Mouse (Mus musculus) heart, adult 2 months (tissue): ENCODE measurements around the gene Ccr1.

ENCODE experiments used
- CTCF ChIP-seq: fragments of 200-600 bp; IDR thresholded peaks from 2 replicates; pipeline ENCODE4 v1.8.1; 2022; ENCODE audit warnings: antibody characterized with exemption, mild to moderate bottlenecking, moderate library complexity
- EP300 ChIP-seq: fragments of 200-500 bp; IDR thresholded peaks from 2 replicates; pipeline ENCODE4 v1.6.1; 2011; ENCODE audit warnings: low read depth, low read length, control low read depth; ENCODE audit not compliant: insufficient read depth

DNA sequence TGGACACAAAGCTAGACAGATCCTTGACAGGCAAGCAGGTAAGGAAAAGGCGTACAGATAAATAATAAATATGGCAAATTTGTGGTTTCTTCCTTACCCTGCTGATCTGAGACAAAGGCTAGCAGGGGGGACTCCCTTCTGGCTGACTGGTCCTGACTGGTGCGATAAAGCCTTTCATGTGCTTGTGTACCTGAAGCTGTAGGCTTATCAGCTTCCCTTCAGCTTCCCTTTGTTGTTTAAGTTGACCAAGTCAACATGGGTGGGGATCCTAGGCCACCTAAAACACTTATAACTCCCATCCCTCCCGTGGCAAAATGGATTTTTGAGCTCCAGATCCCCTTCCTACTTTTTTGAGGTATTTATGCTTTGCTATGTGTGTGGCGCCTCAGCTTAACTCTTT is 13.4 kb upstream of the Ccr1 start:
- TF ChIP-seq CTCF (no peak), EP300 (no peak)
